Mouse (Mus musculus): ENCODE data around the gene D230025D16Rik. TPM values are rescaled to one million over a fixed set of nuclear protein-coding genes. Genes with fewer than 3 reads are reported as not detected.

D230025D16Rik gene
- total and polyA plus RNA-seq, 2 experiments from 2014 or later: 25.5 to 40.7 TPM

- peak overlapping the region; percentile 95 for H3K9ac ChIP-seq
- 0 out of 2 replicates have a peak, but pooled peaks cover 9% of the 10 kb centered on the region for H3K4me1 ChIP-seq (ENCODE audit: insufficient read depth)
- WGBS: 60% methylated on average over 18 of the region's 18 CpGs
- peak overlapping the region; percentile 89 for H3K4me2 ChIP-seq (ENCODE audit: low read depth)
- ATAC-seq: no peak
- TF ChIP-seq CTCF (IDR thresholded peaks at IDR 0.05; ENCODE audit: low read depth): no peak
- peaks cover 35% of the 10 kb centered on the region for H3K36me3 ChIP-seq (ENCODE audit: insufficient read depth)
- H3K27me3 ChIP-seq (ENCODE audit: insufficient read depth, low read length): no peaks in the 10 kb centered on the region
- H3K4me3 ChIP-seq (ENCODE audit: low read depth, low read length): peak overlapping the region; percentile 96
- H3K9me3 ChIP-seq (ENCODE audit: low read length): no peaks in the 10 kb centered on the region
- no peak overlapping the region for H3K27ac ChIP-seq (ENCODE audit: low read depth, low read length)
- DNase-seq: no peak
Measured at GRCm38 (mm10) chr8:105298351-105299252, 73.7 kb downstream of the D230025D16Rik start.

DNA sequence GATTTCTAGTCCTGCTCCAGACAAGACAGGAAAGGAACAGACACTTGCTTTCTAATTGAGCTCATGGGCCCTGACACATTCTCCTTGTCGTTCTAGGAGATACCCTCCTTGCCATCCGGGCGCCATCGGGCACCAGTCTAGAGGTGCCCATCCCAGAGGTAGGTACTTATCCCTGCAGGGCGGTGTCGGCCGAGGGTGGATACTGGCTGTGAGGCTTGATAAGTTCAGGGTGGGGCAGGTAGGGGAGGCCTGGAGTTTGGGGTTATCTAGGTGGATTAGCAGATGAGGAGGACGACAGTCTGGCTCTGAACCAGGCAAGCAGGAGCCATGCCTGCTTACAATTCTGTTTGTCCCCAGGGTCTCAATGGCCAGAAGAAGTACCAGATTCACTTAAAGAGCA lies 75.0 kb downstream of the D230025D16Rik start:
- H3K36me3 ChIP-seq (ENCODE audit: insufficient read depth): peaks cover 47% of the 10 kb centered on the region
- 0 out of 2 replicates have a peak, but pooled peaks cover 9% of the 10 kb centered on the region for H3K4me1 ChIP-seq (ENCODE audit: insufficient read depth)
- no peak overlapping the region for H3K27ac ChIP-seq (ENCODE audit: low read depth, low read length)
- ATAC-seq (no peak), DNase-seq (no peak)
- 95% methylated on average over 8 of the region's 8 CpGs for WGBS
- no peak overlapping the region for H3K4me2 ChIP-seq (ENCODE audit: low read depth)
- no peaks in the 10 kb centered on the region for H3K27me3 ChIP-seq (ENCODE audit: insufficient read depth, low read length)
- no peaks in the 10 kb centered on the region for H3K9me3 ChIP-seq (ENCODE audit: low read length)
- no peak for TF ChIP-seq CTCF (IDR thresholded peaks at IDR 0.05; ENCODE audit: low read depth)
- no peak overlapping the region for H3K9ac ChIP-seq
- no peak overlapping the region for H3K4me3 ChIP-seq (ENCODE audit: low read depth, low read length)

Other genes with a start within 250 kb of the D230025D16Rik start
- not detected in 2 replicates for gene Ces2h, start 224.3 kb upstream of the D230025D16Rik start, total RNA-seq (2014; rRNA removed)
- not detected in 2 replicates for gene Ces2h, start 224.3 kb upstream of the D230025D16Rik start, polyA plus RNA-seq (2015; fragmentation: Nextera tagmentation; extraction: Ambion mirVana)
- gene Ces3a, start 176.5 kb upstream of the D230025D16Rik start, total RNA-seq (2014; rRNA removed): not detected in 2 replicates
- not detected in 2 replicates for gene Ces3a, start 176.5 kb upstream of the D230025D16Rik start, polyA plus RNA-seq (2015; fragmentation: Nextera tagmentation; extraction: Ambion mirVana)
- gene Ces3b, start 141.4 kb upstream of the D230025D16Rik start, total RNA-seq (2014; rRNA removed): not detected in 2 replicates
- not detected in 2 replicates for gene Ces3b, start 141.4 kb upstream of the D230025D16Rik start, polyA plus RNA-seq (2015; fragmentation: Nextera tagmentation; extraction: Ambion mirVana)
- 0.10 TPM in 1 of 2 replicates, not detected in the other for gene Ces4a, start 93.3 kb upstream of the D230025D16Rik start, total RNA-seq (2014; rRNA removed)
- 0.05 TPM in 1 of 2 replicates, not detected in the other for gene Ces4a, start 93.3 kb upstream of the D230025D16Rik start, polyA plus RNA-seq (2015; fragmentation: Nextera tagmentation; extraction: Ambion mirVana)
- 56.4 and 65.6 TPM in 2 replicates for gene Cbfb, start 54.5 kb upstream of the D230025D16Rik start, total RNA-seq (2014; rRNA removed)
- 23.5 and 29.9 TPM in 2 replicates for gene Cbfb, start 54.5 kb upstream of the D230025D16Rik start, polyA plus RNA-seq (2015; fragmentation: Nextera tagmentation; extraction: Ambion mirVana)
- 8.4 and 11.4 TPM in 2 replicates for gene B3gnt9, start 30.0 kb downstream of the D230025D16Rik start, total RNA-seq (2014; rRNA removed)
- 6.6 and 6.8 TPM in 2 replicates for gene B3gnt9, start 30.0 kb downstream of the D230025D16Rik start, polyA plus RNA-seq (2015; fragmentation: Nextera tagmentation; extraction: Ambion mirVana)
- 14.7 and 23.9 TPM in 2 replicates for gene Tradd, start 39.5 kb downstream of the D230025D16Rik start, total RNA-seq (2014; rRNA removed)
- gene Tradd, start 39.5 kb downstream of the D230025D16Rik start, polyA plus RNA-seq (2015; fragmentation: Nextera tagmentation; extraction: Ambion mirVana): 14.0 and 20.9 TPM in 2 replicates
- 0.38 and 1.4 TPM in 2 replicates for gene Fbxl8, start 39.5 kb downstream of the D230025D16Rik start, total RNA-seq (2014; rRNA removed)
- 0.85 and 1.1 TPM in 2 replicates for gene Fbxl8, start 39.5 kb downstream of the D230025D16Rik start, polyA plus RNA-seq (2015; fragmentation: Nextera tagmentation; extraction: Ambion mirVana)
- gene Hsf4, start 44.7 kb downstream of the D230025D16Rik start, total RNA-seq (2014; rRNA removed): 0.15 and 0.90 TPM in 2 replicates
- 0.30 and 0.44 TPM in 2 replicates for gene Hsf4, start 44.7 kb downstream of the D230025D16Rik start, polyA plus RNA-seq (2015; fragmentation: Nextera tagmentation; extraction: Ambion mirVana)
- 1.5 and 1.7 TPM in 2 replicates for gene Nol3, start 51.0 kb downstream of the D230025D16Rik start, total RNA-seq (2014; rRNA removed)
- 3.0 and 4.3 TPM in 2 replicates for gene Nol3, start 51.0 kb downstream of the D230025D16Rik start, polyA plus RNA-seq (2015; fragmentation: Nextera tagmentation; extraction: Ambion mirVana)
- gene 4931428F04Rik, start 64.7 kb downstream of the D230025D16Rik start, total RNA-seq (2014; rRNA removed): 54.2 and 70.9 TPM in 2 replicates
- gene 4931428F04Rik, start 64.7 kb downstream of the D230025D16Rik start, polyA plus RNA-seq (2015; fragmentation: Nextera tagmentation; extraction: Ambion mirVana): 124 and 146 TPM in 2 replicates
- gene Exoc3l, start 71.0 kb downstream of the D230025D16Rik start, total RNA-seq (2014; rRNA removed): 1.8 and 2.7 TPM in 2 replicates
- gene Exoc3l, start 71.0 kb downstream of the D230025D16Rik start, polyA plus RNA-seq (2015; fragmentation: Nextera tagmentation; extraction: Ambion mirVana): 7.0 and 7.5 TPM in 2 replicates
- gene E2f4, start 72.5 kb downstream of the D230025D16Rik start, total RNA-seq (2014; rRNA removed): 26.2 and 36.7 TPM in 2 replicates
- gene E2f4, start 72.5 kb downstream of the D230025D16Rik start, polyA plus RNA-seq (2015; fragmentation: Nextera tagmentation; extraction: Ambion mirVana): 30.6 and 31.6 TPM in 2 replicates
- 0.86 and 0.92 TPM in 2 replicates for gene Elmo3, start 80.5 kb downstream of the D230025D16Rik start, total RNA-seq (2014; rRNA removed)
- 0.54 and 1.1 TPM in 2 replicates for gene Elmo3, start 80.5 kb downstream of the D230025D16Rik start, polyA plus RNA-seq (2015; fragmentation: Nextera tagmentation; extraction: Ambion mirVana)
- 1.6 and 3.0 TPM in 2 replicates for gene Lrrc29, start 101.1 kb downstream of the D230025D16Rik start, total RNA-seq (2014; rRNA removed)
- gene Lrrc29, start 101.1 kb downstream of the D230025D16Rik start, polyA plus RNA-seq (2015; fragmentation: Nextera tagmentation; extraction: Ambion mirVana): 1.8 and 2.1 TPM in 2 replicates
- gene Tmem208, start 101.2 kb downstream of the D230025D16Rik start, total RNA-seq (2014; rRNA removed): 76.4 and 109 TPM in 2 replicates
- 126 and 140 TPM in 2 replicates for gene Tmem208, start 101.2 kb downstream of the D230025D16Rik start, polyA plus RNA-seq (2015; fragmentation: Nextera tagmentation; extraction: Ambion mirVana)
- 1.4 and 2.1 TPM in 2 replicates for gene Fhod1, start 122.8 kb downstream of the D230025D16Rik start, total RNA-seq (2014; rRNA removed)
- 0.15 and 0.30 TPM in 2 replicates for gene Fhod1, start 122.8 kb downstream of the D230025D16Rik start, polyA plus RNA-seq (2015; fragmentation: Nextera tagmentation; extraction: Ambion mirVana)
- 17.5 and 17.8 TPM in 2 replicates for gene Slc9a5, start 123.7 kb downstream of the D230025D16Rik start, total RNA-seq (2014; rRNA removed)
- 5.6 and 7.2 TPM in 2 replicates for gene Slc9a5, start 123.7 kb downstream of the D230025D16Rik start, polyA plus RNA-seq (2015; fragmentation: Nextera tagmentation; extraction: Ambion mirVana)
- gene Plekhg4, start 148.1 kb downstream of the D230025D16Rik start, total RNA-seq (2014; rRNA removed): 4.2 and 4.5 TPM in 2 replicates
- 0.70 and 0.77 TPM in 2 replicates for gene Plekhg4, start 148.1 kb downstream of the D230025D16Rik start, polyA plus RNA-seq (2015; fragmentation: Nextera tagmentation; extraction: Ambion mirVana)
- 0.10 and 0.15 TPM in 2 replicates for gene Kctd19, start 188.4 kb downstream of the D230025D16Rik start, total RNA-seq (2014; rRNA removed)
- 0.16 and 0.19 TPM in 2 replicates for gene Kctd19, start 188.4 kb downstream of the D230025D16Rik start, polyA plus RNA-seq (2015; fragmentation: Nextera tagmentation; extraction: Ambion mirVana)
- gene Lrrc36, start 188.4 kb downstream of the D230025D16Rik start, total RNA-seq (2014; rRNA removed): 1.7 and 1.8 TPM in 2 replicates
- 0.40 and 1.1 TPM in 2 replicates for gene Lrrc36, start 188.4 kb downstream of the D230025D16Rik start, polyA plus RNA-seq (2015; fragmentation: Nextera tagmentation; extraction: Ambion mirVana)
- gene Tppp3, start 246.4 kb downstream of the D230025D16Rik start, total RNA-seq (2014; rRNA removed): 66.6 and 80.6 TPM in 2 replicates
- 74.6 and 106 TPM in 2 replicates for gene Tppp3, start 246.4 kb downstream of the D230025D16Rik start, polyA plus RNA-seq (2015; fragmentation: Nextera tagmentation; extraction: Ambion mirVana)

All from forebrain, postnatal 0 days (tissue).